Mouse (Mus musculus) lung, embryonic 14.5 days (tissue): ENCODE results near the gene Ptpn20. TPM values are rescaled to one million over a fixed set of nuclear protein-coding genes. Genes with fewer than 3 reads are reported as not detected.
A peak's percentile ranks its signal among the peaks of the same experiment; 100 is the strongest.

Experiments used
- ATAC-seq: fragments of 200-750 bp; cut with Nextera tagmentation; 2 replicates; pipeline ENCODE4 v1.8.0; 2017; ENCODE audit warnings: mild to moderate bottlenecking, moderate TSS enrichment, moderate library complexity; ENCODE audit not compliant: insufficient read depth
- DNase-seq: peaks from one replicate; pipeline ENCODE4 v3.0.0-alpha.2; 2015
- H3K27ac ChIP-seq: fragments of 300-500 bp; sonication (generic); 2 replicates; pipeline ENCODE4 v1.5.1; 2014; ENCODE audit warnings: low read depth, mild to moderate bottlenecking, moderate library complexity
- H3K27me3 ChIP-seq: fragments of 300-500 bp; sonication (generic); 2 replicates; pipeline ENCODE4 v1.6.1; 2014; ENCODE audit warnings: low read length, control low read depth; ENCODE audit not compliant: insufficient read depth
- H3K36me3 ChIP-seq: fragments of 300-500 bp; sonication (generic); 2 replicates; pipeline ENCODE4 v1.6.1; 2014; ENCODE audit warnings: control low read depth; ENCODE audit not compliant: insufficient read depth
- H3K4me1 ChIP-seq: fragments of 300-500 bp; sonication (generic); 2 replicates; pipeline ENCODE4 v1.6.1; 2014; ENCODE audit warnings: antibody characterized with exemption, control low read depth; ENCODE audit not compliant: insufficient read depth
- H3K4me2 ChIP-seq: fragments of 300-500 bp; sonication (generic); 2 replicates; pipeline ENCODE4 v1.6.1; 2014; ENCODE audit warnings: mild to moderate bottlenecking
- H3K4me3 ChIP-seq: fragments of 300-500 bp; sonication (generic); 2 replicates; pipeline ENCODE4 v1.5.1; 2014; ENCODE audit warnings: low read depth, low read length
- H3K9ac ChIP-seq: fragments of 300-500 bp; sonication (generic); 2 replicates; pipeline ENCODE4 v1.6.1; 2014
- H3K9me3 ChIP-seq: fragments of 300-500 bp; sonication (generic); 2 replicates; pipeline ENCODE4 v1.6.1; 2016; ENCODE audit warnings: low read depth, low read length, control low read depth
- CTCF ChIP-seq: IDR thresholded peaks from 2 replicates; pipeline ENCODE4 v1.5.1; 2016; ENCODE audit warnings: antibody characterized with exemption, low read depth
- WGBS: fragments of 180-500 bp; shearing (Covaris S2); extraction: QIAGEN DNeasy Blood & Tissue Kit; methylation state at CpG from one replicate; pipeline ENCODE4 v1.1.7; 2014; 5-methylcytosine and 5-hydroxymethylcytosine counted together
- polyA plus RNA-seq: library from polyadenylated mRNA; unstranded; fragments of >200 nt; fragmentation: Nextera tagmentation; extraction: Ambion mirVana; gene quantifications from 2 replicates; pipeline ENCODE4 v1.2.1, GENCODE M21; 2014

Ptpn20 gene
- polyA plus RNA-seq, 1 experiment from 2014 or later, result 0.09 TPM

- H3K27ac ChIP-seq, result no peak overlapping the region
- no peaks in the 10 kb centered on the region for H3K9me3 ChIP-seq
- 76% methylated on average over 5 of the region's 5 CpGs for WGBS
- peak; percentile 38 for DNase-seq
- no peak overlapping the region for H3K4me2 ChIP-seq
- peak; percentile 55 for TF ChIP-seq CTCF
- H3K9ac ChIP-seq, result no peak overlapping the region
- ATAC-seq, result no peak
- H3K4me3 ChIP-seq, result no peak overlapping the region
- no peaks in the 10 kb centered on the region for H3K27me3 ChIP-seq
- H3K4me1 ChIP-seq, result no peaks in the 10 kb centered on the region
- no peaks in the 10 kb centered on the region for H3K36me3 ChIP-seq
These were observed 50.4 kb downstream of the Ptpn20 start for GRCm38 (mm10) chr14:33639357-33639756.

- 91% methylated on average over 9 of the region's 9 CpGs for WGBS
These were observed 61.7 kb downstream of the Ptpn20 start for GRCm38 (mm10) chr14:33650721-33651120.

GRCm38 (mm10) chr14:33657471-33657901 lies 68.5 kb downstream of the Ptpn20 start:
- ATAC-seq, result peak; percentile 70
- no peak overlapping the region for H3K9ac ChIP-seq
- peak; percentile 81 for DNase-seq
- no peak overlapping the region for H3K4me2 ChIP-seq
- H3K4me3 ChIP-seq, result no peak overlapping the region
- no peaks in the 10 kb centered on the region for H3K27me3 ChIP-seq
- H3K4me1 ChIP-seq, result peaks cover 3% of the 10 kb centered on the region
- no peak for TF ChIP-seq CTCF
- no peaks in the 10 kb centered on the region for H3K9me3 ChIP-seq
- no peak overlapping the region for H3K27ac ChIP-seq
- 37% methylated on average over 7 of the region's 7 CpGs for WGBS
- no peaks in the 10 kb centered on the region for H3K36me3 ChIP-seq

More at GRCm38 (mm10) chr14:33650721-33651120, 61.7 kb downstream of the Ptpn20 start:
- no peaks in the 10 kb centered on the region for H3K4me1 ChIP-seq
- H3K4me2 ChIP-seq, result no peak overlapping the region
- no peaks in the 10 kb centered on the region for H3K9me3 ChIP-seq
- no peak overlapping the region for H3K27ac ChIP-seq
- H3K4me3 ChIP-seq, result no peak overlapping the region
- no peak overlapping the region for H3K9ac ChIP-seq
- no peaks in the 10 kb centered on the region for H3K27me3 ChIP-seq
- DNase-seq, result no peak
- TF ChIP-seq CTCF, result no peak
- no peak for ATAC-seq
- no peaks in the 10 kb centered on the region for H3K36me3 ChIP-seq

GRCm38 (mm10) chr14:33658331-33658730 lies 69.3 kb downstream of the Ptpn20 start:
- Histone ChIP-seq H3K36me3 (no peaks in the 10 kb centered on the region), H3K27me3 (no peaks in the 10 kb centered on the region), H3K4me2 (no peak overlapping the region), H3K4me1 (peaks cover 6% of the 10 kb centered on the region), H3K4me3 (no peak overlapping the region), H3K9ac (no peak overlapping the region), H3K9me3 (no peaks in the 10 kb centered on the region), H3K27ac (no peak overlapping the region)
- no peak for TF ChIP-seq CTCF
- ATAC-seq (no peak), DNase-seq (peak; percentile 7)
- 72% methylated on average over 2 of the region's 2 CpGs for WGBS

GRCm38 (mm10) chr14:33662080-33662479 lies 73.1 kb downstream of the Ptpn20 start:
- Histone ChIP-seq H3K4me1 (peaks cover 6% of the 10 kb centered on the region), H3K36me3 (no peaks in the 10 kb centered on the region), H3K4me2 (peak overlapping the region; percentile 15; the same call in 1 of the 2 replicates), H3K27me3 (no peaks in the 10 kb centered on the region), H3K9me3 (no peaks in the 10 kb centered on the region), H3K27ac (0 out of 2 replicates have a peak overlapping the region, but pooled peaks have one; percentile 10), H3K9ac (no peak overlapping the region), H3K4me3 (no peak overlapping the region)
- ATAC-seq, result peak; percentile 93
- DNase-seq, result peak; percentile 84
- no peak for TF ChIP-seq CTCF
- 19% methylated on average over 9 of the region's 9 CpGs for WGBS

- 81% methylated on average over 6 of the region's 6 CpGs for WGBS
- ATAC-seq (no peak), DNase-seq (no peak)
- no peak overlapping the region for H3K27ac ChIP-seq
- no peak overlapping the region for H3K4me2 ChIP-seq
- no peak overlapping the region for H3K4me3 ChIP-seq
- H3K4me1 ChIP-seq, result peaks cover 6% of the 10 kb centered on the region
- no peaks in the 10 kb centered on the region for H3K36me3 ChIP-seq
- H3K27me3 ChIP-seq, result no peaks in the 10 kb centered on the region
- no peak overlapping the region for H3K9ac ChIP-seq
- TF ChIP-seq CTCF, result no peak
- no peaks in the 10 kb centered on the region; the same call in 1 of the 2 replicates for H3K9me3 ChIP-seq
These were observed 77.3 kb downstream of the Ptpn20 start for GRCm38 (mm10) chr14:33666301-33666700.

GRCm38 (mm10) chr14:33669891-33670290 lies 80.9 kb downstream of the Ptpn20 start:
- H3K36me3 ChIP-seq, result no peaks in the 10 kb centered on the region
- H3K27ac ChIP-seq, result no peak overlapping the region
- 81% methylated on average over 11 of the region's 11 CpGs for WGBS
- no peak overlapping the region for H3K9ac ChIP-seq
- H3K4me2 ChIP-seq, result no peak overlapping the region
- no peaks in the 10 kb centered on the region for H3K27me3 ChIP-seq
- H3K4me3 ChIP-seq, result no peak overlapping the region
- no peaks in the 10 kb centered on the region; the same call in 1 of the 2 replicates for H3K9me3 ChIP-seq
- no peak for DNase-seq
- TF ChIP-seq CTCF, result no peak
- ATAC-seq, result no peak
- no peaks in the 10 kb centered on the region for H3K4me1 ChIP-seq
